Mouse (Mus musculus): ENCODE results near the gene Map3k11.

The Map3k11 gene

DNA sequence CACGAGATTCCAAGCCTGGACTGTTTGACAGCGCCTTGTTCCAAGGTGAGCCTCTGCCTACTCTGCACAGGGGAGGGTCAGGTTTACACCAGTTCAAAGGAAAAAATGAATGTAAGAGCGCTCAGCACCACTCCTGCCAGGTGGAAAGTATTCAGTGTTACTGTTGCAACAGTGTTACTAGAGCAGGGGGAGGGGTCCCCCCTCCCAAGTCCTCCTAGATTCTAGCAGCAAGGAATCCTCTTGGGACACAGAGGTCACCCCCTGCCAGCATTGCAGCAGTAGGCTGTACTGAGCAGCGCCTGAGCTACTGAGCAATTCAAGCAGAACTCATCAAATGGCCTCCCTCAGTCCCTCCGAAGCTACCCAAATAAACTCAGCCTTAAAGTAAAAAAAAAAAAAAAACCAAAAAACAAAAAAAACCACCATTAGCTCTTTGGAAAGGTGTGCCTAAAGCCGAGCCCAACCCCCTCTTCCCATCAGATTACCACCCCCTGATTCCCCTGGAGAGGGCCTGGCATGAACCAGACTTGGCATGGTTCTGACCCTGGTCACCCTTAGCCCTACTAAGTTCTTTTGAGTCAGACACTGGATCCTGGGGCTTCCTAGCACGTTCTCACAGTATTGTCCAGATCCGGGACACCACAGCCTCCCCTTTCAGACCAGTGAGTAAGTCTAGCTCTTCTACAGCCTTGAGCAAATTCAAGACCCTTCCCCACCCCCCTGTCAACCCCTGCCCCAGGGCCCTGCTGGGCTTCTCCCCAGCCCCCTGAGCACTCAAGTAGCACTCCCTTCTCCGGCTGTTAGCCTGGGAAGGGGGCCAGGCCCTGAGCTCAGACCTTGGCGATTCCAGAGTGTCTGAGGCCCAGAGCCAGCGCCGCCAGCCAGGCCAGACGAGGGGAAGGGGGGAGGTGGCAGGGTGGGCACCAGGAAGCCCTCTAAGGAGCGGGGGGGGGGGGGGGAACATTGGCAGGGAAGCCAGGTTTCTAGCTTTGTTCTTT, 52.1 kb downstream of the Map3k11 start, which contains the start of gene Ltbp3:
TSS of gene Ltbp3 (plus strand) at position 585 of the 998 bp plus-strand sequence.
- DNase-seq, result peak; percentile 91 to 94

GRCm38 (mm10) chr19:5741641-5742240, 53.2 kb downstream of the Map3k11 start:
- DNase-seq, result peak; percentile 81 to 83

DNA sequence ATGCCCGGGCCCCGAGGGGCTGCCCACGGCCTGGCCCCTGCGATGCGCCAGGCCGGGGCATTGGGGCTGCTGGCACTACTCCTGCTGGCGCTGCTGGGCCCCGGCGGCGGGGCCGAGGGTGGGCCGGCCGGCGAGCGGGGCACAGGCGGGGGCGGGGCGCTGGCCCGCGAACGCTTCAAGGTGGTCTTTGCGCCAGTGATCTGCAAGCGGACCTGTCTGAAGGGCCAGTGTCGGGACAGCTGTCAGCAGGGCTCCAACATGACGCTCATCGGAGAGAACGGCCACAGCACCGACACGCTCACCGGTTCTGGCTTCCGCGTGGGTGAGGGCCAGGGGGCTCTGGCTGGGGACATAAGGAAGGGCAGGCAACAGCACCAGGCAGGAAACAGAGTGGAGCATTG, 53.7 kb downstream of the Map3k11 start:
- DNase-seq, result no peak

DNA sequence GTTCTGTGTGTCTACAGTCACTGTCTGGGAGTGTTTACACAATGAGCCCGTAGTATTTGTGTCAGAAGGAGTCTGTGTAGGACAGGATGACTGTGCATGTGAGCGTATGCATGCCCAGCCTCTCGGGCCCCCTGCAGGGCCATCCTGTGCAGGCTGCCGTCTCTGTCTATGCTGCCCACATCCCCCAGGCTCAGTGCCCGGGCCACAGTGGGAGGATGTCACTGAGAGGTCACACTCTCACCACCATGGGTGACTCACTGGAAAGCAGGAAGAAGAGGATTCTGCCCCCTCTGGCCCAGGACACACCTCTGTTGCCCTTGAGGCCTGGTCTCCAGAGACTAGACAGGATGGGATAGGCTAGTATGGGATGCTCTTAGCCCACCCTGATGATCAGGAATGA, 55.0 kb downstream of the Map3k11 start:
- DNase-seq, result peak; percentile 66 to 76

- peak in 1 of 2 experiments; percentile 62 for DNase-seq
Measured at GRCm38 (mm10) chr19:5745756-5746710, 57.5 kb downstream of the Map3k11 start.

DNA sequence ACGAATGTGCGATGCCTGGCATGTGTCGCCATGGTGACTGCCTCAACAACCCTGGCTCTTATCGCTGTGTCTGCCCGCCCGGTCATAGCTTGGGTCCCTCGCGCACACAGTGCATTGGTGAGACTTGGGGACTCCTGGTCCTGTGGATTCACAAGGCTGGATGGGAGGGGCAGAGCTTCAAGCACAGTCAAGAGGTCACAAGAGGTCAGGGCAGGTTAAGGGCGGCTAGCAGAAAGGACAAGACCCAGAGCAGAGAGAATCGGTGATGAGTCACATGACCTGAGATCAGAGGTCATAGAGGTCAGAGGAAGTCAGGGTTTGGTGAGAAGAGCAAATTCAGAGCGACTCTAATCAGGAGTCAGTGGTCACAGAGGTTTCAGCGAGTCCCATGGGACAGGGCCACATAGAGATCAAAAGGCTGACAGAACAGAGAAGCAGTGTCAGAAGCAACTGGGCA, 58.4 kb downstream of the Map3k11 start:
- DNase-seq, result no peak

GRCm38 (mm10) chr19:5749476-5749875, 60.9 kb downstream of the Map3k11 start:
- no peak for DNase-seq

GRCm38 (mm10) chr19:5750951-5751350, 62.4 kb downstream of the Map3k11 start:
- no peak for DNase-seq

- DNase-seq, result peak; percentile 54 to 75
Measured at GRCm38 (mm10) chr19:5751742-5752141, 63.2 kb downstream of the Map3k11 start.

All from cerebellum, postnatal 14 days (tissue).